Mouse (Mus musculus) cerebellum, postnatal 25 days (tissue): ENCODE measurements around the gene Snapc4.
A peak's percentile ranks its signal among the peaks of the same experiment; 100 is the strongest.
"Not testable (repeated sequence)": the region's sequence is repeated elsewhere in the genome, so short reads cannot be mapped to it uniquely, and the experiment has no call there.

ENCODE experiments used
- DNase-seq, 2 experiments: peaks; one replicate each; pipeline ENCODE4 v3.0.0; 2021; ENCODE audit warnings: mixed read lengths in 2 of 2

Snapc4 gene

DNA sequence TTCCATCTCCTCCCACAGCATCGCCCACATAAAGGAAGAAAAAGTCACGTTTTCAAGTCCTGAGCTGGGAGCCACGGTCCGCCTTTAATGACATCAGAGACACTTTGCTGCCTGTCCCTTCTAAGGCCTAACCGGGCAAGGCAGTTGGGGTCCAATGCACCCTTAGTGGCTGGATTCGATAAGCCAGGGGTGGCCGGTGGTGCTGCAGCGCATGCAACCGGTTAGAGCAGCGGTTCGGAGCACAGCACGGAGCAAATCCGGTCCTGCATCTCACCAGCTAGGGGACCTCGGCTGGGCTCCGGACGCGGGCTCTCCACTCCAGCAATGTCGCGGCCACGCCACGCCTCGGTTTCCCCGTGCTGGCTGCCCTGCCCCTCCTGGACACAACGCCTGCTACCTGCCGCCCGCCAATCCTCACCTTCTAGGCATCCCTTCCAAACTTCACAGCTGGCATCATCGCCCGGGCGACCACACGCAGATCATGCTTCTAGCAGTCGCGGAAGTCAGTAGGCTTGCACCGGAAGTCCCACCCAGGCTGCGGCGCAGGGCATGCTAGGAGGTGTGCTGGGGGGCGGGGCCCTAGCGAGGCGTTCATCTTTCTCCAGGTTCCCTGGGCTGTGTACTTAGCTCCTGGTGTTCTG is at the start of gene Snapc4:
Gene Snapc4, minus strand, starts transcription at position 523 of the 641 bp plus-strand sequence.
- DNase-seq, result peak; percentile 82 to 90

DNA sequence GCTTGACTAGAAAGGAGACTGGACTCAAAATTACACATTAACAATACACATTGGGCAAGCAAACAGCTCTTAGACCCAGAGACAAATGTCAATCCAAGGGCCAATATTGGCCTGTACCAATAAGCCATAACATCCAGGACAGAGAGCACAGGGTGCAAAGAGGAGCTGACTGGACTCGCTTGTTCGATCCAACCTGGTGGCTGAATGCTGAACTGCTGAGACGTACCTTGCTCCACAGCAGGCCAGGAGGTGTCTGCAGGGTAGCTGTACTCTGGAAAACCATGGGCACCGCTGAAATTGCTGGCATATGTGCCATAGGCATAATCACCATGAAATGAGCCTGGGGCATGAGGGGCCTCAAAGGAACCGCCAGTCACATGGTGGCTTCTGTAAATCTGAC is 49.4 kb upstream of the Snapc4 start:
- no peak for DNase-seq

DNA sequence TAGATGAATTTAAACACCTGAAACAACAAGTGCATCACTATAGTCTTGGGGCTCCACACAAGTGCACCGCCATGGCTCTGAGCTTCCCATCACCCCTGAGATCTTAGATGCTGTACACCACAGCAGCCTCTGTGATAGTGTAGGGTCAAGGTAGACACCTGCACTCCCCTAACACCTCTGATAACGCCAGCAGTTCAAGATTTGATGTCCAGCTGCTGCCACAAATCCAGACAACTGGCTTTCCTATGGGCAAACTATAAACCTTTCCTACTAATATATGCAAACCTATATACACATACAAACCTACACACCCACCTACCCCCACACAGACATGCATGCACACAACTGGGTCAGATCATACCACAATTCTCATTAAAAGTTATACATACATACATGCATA is 44.1 kb upstream of the Snapc4 start:
- DNase-seq, result no peak

DNA sequence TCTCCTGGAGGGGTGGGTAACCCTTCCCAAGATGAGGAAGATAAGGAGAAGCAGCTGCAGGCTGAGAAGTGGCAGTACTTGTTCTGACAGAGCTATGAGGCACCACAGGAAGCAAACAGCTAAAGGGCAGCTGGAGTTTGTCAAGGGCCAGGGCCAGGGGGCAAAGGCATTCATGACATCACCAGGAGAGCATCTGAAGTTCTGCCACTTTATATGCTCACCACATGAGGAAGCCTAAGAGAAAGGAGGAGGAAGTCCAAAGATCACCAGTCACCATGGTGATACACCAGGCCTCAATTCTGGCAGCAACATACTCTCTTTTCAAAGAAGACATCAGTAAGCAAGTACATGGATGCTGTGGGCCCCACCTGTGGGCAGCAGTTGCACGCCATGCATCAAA is 42.6 kb upstream of the Snapc4 start:
- DNase-seq, result no peak

DNA sequence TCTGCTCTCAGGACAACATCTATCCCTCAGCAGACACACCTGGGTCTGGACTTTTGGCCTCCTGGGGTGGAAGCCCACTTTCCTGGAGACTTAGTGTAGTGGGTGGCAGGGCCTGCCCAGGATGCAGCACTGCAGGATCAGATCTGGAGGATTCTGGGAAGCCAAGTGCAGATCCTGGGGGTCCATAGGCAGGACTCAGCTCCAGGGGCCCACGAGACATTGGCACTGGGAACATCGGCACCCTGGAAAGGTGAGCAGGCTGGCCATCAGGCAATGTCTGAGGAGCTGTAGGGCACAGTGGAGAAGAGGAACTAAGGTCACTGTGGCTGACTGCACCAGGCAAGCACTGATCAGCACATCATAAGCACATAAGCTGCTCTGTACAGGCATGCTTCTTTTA is 41.5 kb upstream of the Snapc4 start:
- DNase-seq, result no peak

DNA sequence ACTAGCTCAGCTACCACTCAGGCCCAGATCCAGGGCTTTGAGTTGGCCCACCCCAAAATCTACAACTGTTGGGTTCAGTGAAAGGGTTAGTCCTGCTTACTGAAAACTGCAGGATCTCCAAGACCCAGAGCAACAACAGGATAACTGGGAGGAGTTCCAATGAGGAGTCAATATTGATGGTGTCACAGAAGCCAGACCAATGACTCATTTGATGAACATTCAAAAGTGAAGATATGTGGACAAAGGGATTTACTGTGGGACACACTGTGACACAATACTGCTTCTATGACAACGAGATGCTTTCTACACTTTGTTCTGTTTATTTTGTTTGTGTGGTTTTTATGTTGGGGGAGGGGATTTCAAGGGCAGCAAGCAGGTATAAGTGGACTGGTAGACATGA is 37.7 kb upstream of the Snapc4 start:
- DNase-seq, result no peak

DNA sequence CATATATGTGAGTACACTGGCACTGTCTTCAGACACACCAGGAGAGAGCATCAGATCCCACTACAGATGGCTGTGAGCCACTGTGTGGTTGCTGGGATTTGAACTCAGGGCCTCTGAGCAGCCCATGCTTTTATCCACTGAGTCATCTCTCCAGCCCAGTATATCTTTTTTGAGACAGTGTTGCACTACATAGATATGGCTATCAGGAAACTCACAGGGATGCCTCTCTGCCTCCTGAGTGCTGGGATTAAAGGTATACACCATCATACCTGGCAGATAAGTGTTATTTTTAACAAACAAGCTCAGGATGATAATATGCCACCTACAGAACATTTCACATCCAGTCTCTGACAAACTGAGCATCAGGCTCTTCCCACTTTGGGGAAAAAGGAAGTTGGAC is 36.6 kb upstream of the Snapc4 start:
- DNase-seq, result no peak

DNA sequence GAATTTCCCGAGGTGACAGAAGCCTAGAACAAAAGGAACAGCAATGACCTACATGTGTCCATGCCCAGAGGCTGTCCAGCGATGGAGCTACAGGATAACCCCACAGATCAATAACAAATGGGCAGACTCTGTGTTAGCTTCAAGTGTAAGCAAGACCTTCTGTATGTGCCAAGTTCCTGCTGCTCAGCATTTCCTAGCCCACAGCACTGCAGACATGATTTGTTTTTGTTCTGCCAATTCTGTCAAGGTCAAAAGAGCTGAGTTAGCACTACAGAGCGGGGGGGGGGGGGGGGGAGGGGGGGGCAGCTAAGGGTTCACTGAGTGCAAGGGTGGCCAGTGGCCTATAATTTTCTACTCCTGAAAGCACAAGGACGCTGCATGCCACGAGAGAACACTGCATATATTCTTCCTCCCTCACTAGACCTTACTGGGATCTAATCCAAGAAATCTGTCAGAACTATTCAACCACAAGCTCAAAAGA is 30.5 kb upstream of the Snapc4 start:
- DNase-seq, result peak; percentile 42 to 51

DNA sequence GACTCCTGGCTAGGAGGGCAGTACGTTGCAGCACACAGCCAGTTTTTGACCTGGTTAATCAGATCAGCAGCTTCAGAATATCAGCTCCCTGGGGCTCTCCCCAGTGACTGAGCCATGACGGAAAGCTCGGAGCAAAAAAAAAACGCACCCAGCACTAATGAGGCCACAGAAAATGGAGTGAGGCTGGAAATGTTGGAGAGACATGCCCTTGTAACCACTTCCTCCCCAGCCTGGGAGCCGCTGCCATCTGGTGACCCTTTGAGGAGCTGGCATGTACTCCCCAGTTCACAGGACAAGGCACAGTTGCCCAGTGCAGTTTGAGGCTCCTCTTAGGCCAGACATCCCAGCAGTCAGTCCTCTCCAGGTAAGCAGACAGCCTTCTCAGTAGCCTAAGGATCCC is 29.6 kb upstream of the Snapc4 start:
- peak; percentile 68 to 69 for DNase-seq

DNA sequence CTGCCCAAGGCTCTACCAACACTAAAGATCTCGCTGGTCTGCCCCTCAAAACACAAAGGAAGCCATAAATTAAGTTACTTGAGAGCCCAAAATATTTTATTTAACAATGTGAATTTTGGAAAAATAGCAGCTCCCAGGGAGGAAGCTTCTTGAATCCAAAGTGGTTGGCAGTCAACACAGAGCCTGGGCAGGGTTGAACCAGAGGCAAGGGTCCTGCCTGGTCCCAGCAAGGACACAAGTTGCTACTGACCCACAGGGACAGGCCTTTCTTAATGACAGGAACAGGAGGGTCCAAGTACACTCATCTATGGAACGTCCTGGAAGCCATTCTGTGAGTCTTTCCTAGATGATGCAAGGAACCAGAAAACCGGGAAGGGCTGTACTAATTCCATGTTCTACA is 28.9 kb upstream of the Snapc4 start:
- no peak for DNase-seq

DNA sequence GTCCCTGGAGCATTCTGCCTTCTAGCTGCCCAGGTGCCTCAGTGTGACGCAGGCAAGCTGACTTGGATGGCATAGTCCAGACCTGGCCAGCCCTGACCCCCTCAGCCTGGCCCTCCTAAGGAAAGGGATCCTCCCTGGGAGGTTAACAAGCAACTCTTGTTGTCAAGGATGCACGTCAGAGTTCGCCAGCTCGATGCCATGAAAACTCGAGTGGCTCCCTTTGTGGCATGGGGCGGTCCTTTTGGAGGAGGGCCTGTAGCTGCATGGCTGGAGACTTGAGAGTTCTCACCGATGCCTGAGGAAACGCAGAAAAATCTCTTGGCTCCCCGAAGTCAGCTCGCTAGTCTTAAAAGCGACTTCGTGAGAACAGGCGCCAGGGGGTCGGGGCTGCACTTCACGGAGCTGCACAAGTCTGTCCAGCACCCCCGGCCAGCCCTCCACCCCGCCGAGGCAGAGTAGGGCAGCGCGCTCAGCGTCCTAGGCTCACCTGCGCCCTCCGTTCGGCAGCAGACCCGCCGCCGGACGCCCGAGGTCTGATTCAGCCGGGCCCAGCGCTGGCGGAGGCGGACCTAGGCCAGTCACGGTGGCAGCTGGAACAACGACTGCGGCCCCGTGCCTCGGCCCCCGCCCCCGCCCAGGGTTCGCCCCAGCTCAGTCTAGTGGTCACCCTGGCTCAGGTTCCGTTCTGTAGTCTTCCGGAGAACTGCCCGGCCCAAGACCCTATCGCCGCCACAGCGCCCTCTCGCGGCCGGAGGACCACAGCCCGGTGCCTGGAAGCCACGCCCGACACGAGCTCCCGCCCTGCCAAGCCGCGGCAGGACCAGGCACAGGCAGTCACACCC is 28.3 kb upstream of the Snapc4 start, which contains the start of gene Inpp5e:
Gene Inpp5e, minus strand, starts transcription at position 689 of the 842 bp plus-strand sequence.
- DNase-seq, result peak; percentile 100

DNA sequence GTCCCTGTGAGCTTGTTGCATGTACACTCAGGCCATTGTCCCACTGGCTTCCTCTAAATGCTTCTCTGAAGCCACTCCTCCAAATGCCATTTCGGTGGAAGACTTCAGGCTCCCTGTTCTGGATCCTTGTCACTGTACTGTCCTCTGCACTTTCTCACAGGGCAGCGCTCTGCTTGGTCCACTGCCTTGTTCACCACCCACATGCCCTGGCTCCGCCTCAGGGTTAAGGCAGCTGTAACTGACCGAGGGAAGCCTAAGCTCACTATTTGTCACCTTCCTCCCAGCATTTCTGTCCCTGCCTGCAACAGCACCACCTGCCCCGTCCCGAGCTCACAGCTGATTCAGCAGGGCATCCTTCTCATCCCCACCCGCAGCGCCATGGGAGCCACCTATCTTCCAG is 22.9 kb upstream of the Snapc4 start:
- peak in 1 of 2 experiments; percentile 33 for DNase-seq

DNA sequence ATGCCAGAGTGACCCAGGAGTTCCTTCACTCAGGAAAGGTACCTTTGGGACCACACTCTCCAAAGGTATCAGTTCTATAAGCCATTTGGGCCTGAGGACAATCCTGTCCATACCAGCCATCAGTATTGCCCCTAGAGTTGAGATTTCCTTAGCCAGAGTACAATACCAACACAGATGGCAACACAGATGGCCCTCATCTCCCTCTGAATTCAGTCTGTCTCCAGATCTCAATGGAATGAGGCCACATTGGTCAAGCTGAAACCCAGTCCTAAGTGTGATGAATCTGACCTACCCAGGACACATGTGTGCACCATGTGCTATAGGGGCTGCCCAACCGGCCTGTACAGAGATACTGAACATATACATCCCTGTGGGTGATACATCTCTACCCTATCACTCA is 21.8 kb upstream of the Snapc4 start:
- DNase-seq, result peak in 1 of 2 experiments; percentile 66

DNA sequence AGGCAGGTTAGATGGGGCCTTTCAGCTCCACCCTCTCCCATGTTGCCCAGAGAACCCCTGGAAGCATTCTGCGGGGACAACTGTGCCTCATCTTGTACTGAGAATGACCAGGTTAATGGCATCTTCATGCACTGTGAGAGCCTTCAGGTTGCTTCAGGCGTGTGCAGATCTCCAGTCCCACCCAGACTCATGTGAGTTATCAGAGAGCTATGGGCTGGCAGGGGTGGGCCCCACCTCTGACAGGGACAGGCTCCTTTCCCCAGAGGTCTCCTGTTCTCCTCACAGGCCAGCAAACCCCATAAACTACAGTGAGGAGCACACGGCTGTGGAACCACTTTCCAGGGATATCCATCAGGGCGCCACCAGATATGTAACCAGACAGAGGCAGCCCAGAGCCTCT is 20.6 kb upstream of the Snapc4 start:
- no peak for DNase-seq

DNA sequence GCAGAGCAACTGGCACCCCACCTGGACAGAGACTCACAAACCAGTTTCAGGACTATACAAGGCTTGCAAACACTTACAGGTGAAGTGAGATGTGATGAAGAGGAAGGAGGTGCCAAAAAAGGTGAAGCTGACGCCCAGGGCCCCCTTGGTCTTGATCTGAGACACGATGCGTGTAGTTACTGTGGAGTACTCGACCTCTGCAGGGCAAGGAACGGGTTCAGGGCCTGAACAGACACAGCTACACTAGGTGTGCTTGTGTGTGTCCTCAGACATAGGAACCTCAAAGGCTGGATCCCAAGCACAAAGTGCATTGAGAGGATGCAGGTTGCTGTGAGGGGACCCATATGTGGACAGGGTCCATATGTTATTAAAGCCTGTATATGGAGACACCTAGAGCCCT is 19.8 kb upstream of the Snapc4 start:
- no peak for DNase-seq

DNA sequence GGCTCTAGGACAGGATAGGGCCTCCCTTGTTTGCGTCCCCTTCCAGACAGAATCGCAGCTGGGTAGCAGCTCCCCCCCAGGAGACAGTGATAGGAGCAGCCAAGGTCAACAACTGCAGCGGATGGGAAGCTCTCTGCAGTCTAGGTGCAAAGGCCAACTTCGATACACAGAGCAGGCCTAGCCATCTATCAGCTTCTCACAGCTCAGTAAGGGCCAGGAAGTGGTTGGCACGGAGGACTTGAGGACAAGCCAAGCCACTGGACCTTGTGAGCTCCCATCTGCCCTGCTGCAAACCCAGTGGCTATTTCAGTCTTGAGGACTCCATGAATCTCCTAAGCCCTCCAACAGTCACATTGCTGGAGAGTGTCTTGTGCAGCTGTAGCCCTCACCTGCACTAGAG is 19.2 kb upstream of the Snapc4 start:
- peak in 1 of 2 experiments; percentile 19 for DNase-seq

DNA sequence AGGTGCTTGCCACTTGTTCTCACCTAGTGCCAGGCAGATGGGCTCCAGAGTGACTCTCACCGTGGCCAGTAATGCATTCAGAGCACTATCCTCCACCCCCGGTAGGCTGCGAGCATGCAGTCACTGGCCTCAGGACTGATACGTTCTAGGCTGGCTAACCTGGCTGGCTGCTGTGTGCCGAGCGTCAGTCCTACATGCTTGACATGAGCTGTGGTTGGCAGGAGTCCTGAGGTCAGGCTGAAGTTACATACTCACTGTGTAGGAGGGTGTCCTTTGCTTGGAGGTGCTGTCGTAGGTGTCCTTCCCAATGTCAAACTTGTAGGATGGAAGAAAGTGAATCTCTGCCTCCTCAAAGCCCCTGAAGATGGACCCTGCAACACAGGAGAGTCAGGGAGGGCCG is 18.5 kb upstream of the Snapc4 start:
- DNase-seq, result peak in 1 of 2 experiments; percentile 24

DNA sequence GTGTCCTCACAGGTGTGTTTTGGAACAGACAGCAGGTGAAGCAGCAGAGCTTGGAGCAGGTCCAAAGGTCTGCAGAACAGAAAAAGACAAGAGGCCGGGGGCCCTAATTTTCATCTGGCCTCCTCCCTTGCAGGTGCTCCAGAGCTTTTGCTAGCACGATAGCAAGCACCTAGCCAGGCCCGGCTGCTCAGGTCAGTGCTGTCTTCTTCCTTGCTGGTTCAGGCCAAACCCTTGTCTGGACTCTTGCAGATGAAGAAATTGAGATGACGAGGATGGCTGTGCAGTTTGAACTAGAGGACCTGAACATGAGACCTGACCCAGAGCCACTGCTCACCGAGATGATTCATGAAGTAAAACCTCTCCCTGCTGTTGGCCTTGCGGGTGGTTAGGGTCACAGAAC is 11.2 kb upstream of the Snapc4 start:
- peak in 1 of 2 experiments; percentile 23 for DNase-seq

DNA sequence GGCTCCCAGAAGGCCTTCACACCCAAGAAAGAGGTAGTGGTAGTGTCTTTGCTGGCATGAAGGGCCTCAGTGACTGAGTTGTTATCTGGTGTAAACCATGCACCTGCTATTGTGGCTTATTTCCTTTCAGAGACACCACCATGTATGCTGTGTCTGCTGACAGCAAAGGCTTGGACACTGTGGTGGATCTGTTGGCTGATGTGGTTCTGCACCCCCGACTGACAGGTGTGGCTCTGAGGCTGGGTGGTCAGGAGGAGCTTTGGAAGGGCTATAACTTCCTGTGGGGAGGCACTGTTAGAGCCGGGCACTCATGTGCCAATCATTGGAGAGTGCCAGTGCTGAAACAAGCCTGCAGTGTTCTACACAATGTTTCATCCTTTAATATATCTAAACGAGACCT is 10.5 kb upstream of the Snapc4 start:
- no peak for DNase-seq

DNA sequence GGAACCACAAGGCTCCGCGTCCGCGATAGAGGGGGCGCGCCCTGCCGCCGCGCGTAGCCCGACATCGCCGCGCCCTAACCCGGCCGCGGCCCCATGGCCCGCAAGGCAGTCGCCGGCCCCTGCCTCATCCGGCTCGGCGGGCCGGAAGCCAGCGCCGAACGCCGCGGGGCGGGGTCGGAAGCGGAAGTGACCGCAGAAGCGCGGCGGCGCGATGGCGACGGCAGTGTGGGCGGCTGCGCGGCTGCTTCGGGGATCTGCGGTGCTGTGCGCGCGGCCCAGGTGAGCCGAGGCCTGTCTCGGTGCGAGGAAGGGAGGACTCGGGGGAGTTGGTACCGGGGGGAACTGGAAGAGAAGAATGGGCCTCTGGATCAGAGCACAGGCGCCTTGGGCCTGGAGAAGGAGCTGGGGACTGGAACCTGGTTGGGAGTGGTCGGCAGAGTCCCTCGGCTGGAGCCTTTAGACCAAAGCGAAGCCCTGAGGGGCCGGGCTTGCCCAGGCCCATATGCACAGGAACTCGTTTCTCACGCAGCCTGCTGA is 8.8 kb upstream of the Snapc4 start, which contains the start of the genes Entr1 and Pmpca:
Gene Entr1, minus strand, starts transcription at position 163 of the 537 bp plus-strand sequence.
Gene Pmpca, plus strand, starts transcription at position 186 of the 537 bp plus-strand sequence.
- peak; percentile 91 to 95 for DNase-seq

DNA sequence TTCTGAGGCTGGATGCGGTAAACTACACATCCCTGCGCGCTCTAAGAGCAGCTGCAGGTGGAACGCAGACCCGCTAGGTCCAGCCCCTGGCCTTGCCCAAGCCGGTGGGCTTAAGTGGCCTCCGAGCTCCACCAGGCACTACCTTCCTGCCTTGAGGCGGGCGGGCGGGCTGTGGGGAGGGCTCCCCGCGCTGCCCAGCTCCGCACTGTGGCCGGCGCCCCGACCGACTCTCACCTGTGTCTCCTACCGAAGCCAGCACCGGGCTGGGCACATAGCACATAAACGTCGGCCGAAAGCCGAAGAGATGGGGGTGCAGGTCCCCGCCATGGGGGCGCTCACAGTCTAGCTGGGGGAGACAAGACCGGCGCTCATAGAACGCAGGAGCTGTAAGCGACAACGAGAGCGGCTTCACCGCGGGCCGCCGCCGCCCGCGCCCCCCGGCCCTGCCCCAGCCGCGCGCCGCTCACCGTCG is 8.3 kb upstream of the Snapc4 start:
- peak in 1 of 2 experiments; percentile 56 for DNase-seq

DNA sequence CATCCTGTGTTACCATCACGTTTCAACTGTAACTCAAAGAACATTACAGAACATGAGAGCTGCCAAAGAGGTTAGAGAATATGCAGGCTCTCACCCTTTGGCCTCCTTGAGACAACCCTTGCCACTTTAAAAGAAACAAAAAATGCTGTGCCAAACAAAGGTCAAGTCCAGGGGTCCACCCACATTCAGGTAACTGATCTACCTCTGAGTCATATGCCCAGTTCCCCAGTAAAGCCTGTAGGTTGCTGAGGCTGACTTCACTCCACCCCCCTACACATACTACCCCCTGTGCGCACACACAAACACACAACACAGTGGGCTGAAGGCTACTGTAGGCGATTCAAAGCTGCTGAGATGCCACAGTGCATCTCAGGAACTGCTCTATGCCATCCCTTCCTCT is 7.3 kb upstream of the Snapc4 start:
- DNase-seq, result no peak

DNA sequence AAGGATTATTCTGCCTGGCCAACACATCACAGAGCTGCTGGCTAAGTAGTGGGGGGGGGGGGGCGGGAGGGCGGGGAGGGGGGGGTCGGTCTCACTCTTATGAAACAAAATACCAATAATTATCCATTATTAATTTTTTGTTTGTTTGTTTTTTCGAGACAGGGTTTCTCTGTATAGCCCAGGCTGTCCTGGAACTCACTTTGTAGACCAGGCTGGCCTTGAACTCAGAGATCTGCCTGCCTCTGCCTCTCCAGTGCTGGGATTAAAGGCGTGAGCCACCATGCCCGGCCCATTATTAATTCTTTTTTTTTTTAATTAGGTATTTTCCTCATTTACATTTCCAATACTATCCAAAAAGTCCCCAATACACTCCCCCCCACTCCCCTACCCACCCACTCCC is 418 bp upstream of the Snapc4 start:
- not testable (repeated sequence) for DNase-seq
